Mouse (Mus musculus) testis, adult 2 months (tissue): ENCODE measurements around the gene Stx5a. TPM values are rescaled to one million over a fixed set of nuclear protein-coding genes. Genes with fewer than 3 reads are reported as not detected.

Experiments used
- H3K27ac ChIP-seq: fragments of 200-500 bp; 2 replicates; pipeline ENCODE4 v1.5.1; 2012; ENCODE audit warnings: low read depth, low read length; ENCODE audit not compliant: control insufficient read depth, insufficient read depth
- H3K27me3 ChIP-seq: fragments of 200-500 bp; 2 replicates; pipeline ENCODE4 v1.6.1; 2012; ENCODE audit warnings: mild to moderate bottlenecking, low read length, moderate library complexity; ENCODE audit not compliant: control insufficient read depth, insufficient read depth
- H3K36me3 ChIP-seq: fragments of 200-500 bp; 2 replicates; pipeline ENCODE4 v1.6.1; 2012; ENCODE audit warnings: mild to moderate bottlenecking, low read length; ENCODE audit not compliant: control insufficient read depth, insufficient read depth
- H3K4me1 ChIP-seq: fragments of 200-500 bp; 2 replicates; pipeline ENCODE4 v1.6.1; 2012; ENCODE audit warnings: low read length; ENCODE audit not compliant: control insufficient read depth, insufficient read depth
- H3K4me3 ChIP-seq: fragments of 200-500 bp; 2 replicates; pipeline ENCODE4 v1.5.1; 2012; ENCODE audit warnings: low read depth, mild to moderate bottlenecking, low read length, moderate library complexity, mixed read lengths; ENCODE audit not compliant: control insufficient read depth
- CTCF ChIP-seq: fragments of 200-500 bp; IDR thresholded peaks from 2 replicates; pipeline ENCODE4 v1.5.1; 2012; ENCODE audit warnings: low read depth, mild to moderate bottlenecking, inconsistent platforms, low read length, moderate library complexity; ENCODE audit not compliant: control insufficient read depth, insufficient read depth, insufficient replicate concordance
- POLR2A ChIP-seq: fragments of 200-500 bp; IDR thresholded peaks from 2 replicates; pipeline ENCODE4 v1.6.1; 2012; ENCODE audit warnings: low read depth, mild to moderate bottlenecking, inconsistent platforms, low read length, moderate library complexity; ENCODE audit not compliant: control insufficient read depth
- polyA plus RNA-seq: library from polyadenylated mRNA; depleted of rRNA; stranded (reverse); fragments of >200 nt; gene quantifications from 2 replicates; pipeline ENCODE4 v1.2.3, GENCODE M21; 2012

Stx5a gene
- polyA plus RNA-seq, 1 experiment: 61.5 TPM

DNA sequence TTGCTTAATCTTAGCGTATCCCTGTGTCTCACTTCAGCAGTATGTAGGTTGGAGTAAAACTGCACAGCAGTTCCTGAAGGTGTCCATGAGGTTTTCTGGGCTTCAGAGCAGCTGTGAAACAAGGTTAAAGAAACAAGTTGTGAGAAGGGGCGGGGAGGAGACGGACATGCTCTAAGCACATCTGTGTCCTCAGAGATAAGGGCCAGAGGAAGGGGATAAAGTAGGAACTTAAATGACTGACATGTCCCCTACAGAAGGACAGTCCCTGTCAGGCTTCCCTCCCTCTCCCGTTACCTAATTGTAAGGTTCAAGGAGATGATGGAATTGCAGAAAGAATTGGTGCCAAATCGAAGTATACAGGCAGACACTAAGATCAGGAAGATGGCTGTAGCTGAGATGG is 31.8 kb downstream of the Stx5a start:
- Histone ChIP-seq H3K27me3 (no peaks in the 10 kb centered on the region), H3K36me3 (no peaks in the 10 kb centered on the region), H3K27ac (no peak overlapping the region; the same call in 1 of the 2 replicates), H3K4me1 (peaks cover 6% of the 10 kb centered on the region), H3K4me3 (peak overlapping the region; percentile 59; the same call in 1 of the 2 replicates)
- no peak for TF ChIP-seq CTCF
- TF ChIP-seq POLR2A: no peak

DNA sequence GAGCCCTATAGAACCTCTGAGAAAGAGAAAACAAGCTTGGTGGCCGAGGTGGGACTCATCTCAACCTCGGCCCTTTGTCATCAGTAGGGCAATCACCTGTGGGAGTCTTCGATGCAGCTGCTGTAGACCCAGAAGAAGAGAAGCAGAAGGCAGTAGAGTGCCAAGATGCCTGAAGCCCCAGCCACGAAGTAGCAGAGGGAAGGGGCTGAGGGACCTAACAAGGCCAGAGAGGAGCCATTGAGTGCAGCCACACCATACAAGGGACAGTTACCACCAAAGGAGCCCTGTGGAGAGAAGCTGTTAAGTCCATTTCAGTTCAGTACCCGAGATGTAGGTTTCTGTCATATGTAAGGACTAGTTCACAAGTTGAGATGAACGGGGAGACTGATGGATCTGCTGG is 32.2 kb downstream of the Stx5a start:
- peak overlapping the region; percentile 68; the same call in 1 of the 2 replicates for H3K27ac ChIP-seq
- H3K4me1 ChIP-seq: peaks cover 6% of the 10 kb centered on the region
- TF ChIP-seq POLR2A (no peak), CTCF (no peak)
- no peaks in the 10 kb centered on the region for H3K27me3 ChIP-seq
- no peaks in the 10 kb centered on the region for H3K36me3 ChIP-seq
- H3K4me3 ChIP-seq: peak overlapping the region; percentile 59

DNA sequence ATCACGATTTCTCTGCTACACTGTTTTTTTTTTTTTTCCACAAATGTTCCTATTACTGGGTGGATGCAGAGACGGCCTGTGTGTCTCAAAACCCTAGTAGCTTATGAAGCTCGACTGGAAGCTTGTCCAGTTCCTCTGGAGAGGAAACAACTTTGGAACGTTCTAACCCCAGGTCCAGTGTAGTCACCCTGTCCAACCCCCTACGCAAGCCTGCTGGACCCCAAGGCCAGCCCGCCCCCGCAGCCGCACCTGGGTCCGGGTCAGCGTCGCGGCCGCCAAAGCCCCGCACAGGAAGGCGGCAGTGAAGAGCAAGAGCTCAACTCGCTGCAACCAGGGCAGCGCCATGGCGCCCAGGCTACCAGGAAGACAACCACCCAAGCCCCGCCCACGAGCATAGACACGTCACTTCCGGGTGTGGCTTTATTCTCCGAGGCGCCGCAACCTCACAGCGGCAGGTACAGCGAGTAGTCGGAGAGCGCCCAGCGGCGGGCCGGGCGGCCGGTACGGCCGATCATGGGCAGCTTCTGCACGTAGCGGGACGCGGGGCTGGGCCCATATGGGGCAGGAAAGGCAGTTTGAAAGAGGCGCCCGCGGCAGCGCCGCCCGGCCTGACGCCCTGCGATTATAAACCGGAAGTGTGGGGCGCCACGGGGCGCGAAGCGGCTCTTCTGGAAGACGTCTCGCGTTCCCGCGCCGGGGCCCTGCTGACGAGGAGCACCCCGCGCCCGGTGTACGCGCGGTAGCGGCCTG is 33.0 kb downstream of the Stx5a start, which contains the start of gene Tmem179b:
Gene Tmem179b (minus strand): TSS at position 382 of the 750 bp plus-strand sequence.
- H3K4me3 ChIP-seq: peak within 1 kb of the TSS; percentile 89
- peaks cover 6% of the 10 kb centered on the region for H3K4me1 ChIP-seq
- TF ChIP-seq POLR2A: peak; percentile 94
- TF ChIP-seq CTCF: no peak
- no peaks in the 10 kb centered on the region for H3K36me3 ChIP-seq
- H3K27me3 ChIP-seq: no peaks in the 10 kb centered on the region
- peak within 1 kb of the TSS; percentile 98 for H3K27ac ChIP-seq

DNA sequence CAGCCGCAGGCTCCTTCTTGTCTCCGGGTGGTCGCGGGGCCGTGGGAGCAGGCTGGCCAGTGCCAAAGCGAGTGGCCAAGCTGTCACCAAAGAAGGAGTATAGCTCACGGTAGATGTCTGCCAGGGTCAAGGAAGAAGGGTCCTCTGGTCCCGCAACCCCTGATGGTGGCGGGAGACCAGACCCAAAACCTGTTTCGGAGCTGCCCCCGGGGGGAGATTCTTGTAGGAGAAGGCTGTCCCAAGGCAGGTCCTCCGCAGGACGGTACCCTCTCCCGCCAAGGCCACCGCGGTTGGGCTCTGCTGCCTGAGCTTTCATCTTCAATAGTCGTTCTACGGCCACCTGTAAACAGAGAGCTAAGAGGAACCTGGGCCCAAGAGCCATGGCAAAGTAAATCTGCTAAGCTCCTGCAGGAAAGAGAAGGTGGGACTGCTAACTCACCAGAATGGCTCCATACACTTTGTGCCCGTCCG is 33.8 kb downstream of the Stx5a start:
- H3K27me3 ChIP-seq: no peaks in the 10 kb centered on the region
- H3K4me1 ChIP-seq: peaks cover 6% of the 10 kb centered on the region
- peak overlapping the region; percentile 89 for H3K4me3 ChIP-seq
- peak overlapping the region; percentile 98 for H3K27ac ChIP-seq
- no peak for TF ChIP-seq CTCF
- no peak for TF ChIP-seq POLR2A
- H3K36me3 ChIP-seq: no peaks in the 10 kb centered on the region

DNA sequence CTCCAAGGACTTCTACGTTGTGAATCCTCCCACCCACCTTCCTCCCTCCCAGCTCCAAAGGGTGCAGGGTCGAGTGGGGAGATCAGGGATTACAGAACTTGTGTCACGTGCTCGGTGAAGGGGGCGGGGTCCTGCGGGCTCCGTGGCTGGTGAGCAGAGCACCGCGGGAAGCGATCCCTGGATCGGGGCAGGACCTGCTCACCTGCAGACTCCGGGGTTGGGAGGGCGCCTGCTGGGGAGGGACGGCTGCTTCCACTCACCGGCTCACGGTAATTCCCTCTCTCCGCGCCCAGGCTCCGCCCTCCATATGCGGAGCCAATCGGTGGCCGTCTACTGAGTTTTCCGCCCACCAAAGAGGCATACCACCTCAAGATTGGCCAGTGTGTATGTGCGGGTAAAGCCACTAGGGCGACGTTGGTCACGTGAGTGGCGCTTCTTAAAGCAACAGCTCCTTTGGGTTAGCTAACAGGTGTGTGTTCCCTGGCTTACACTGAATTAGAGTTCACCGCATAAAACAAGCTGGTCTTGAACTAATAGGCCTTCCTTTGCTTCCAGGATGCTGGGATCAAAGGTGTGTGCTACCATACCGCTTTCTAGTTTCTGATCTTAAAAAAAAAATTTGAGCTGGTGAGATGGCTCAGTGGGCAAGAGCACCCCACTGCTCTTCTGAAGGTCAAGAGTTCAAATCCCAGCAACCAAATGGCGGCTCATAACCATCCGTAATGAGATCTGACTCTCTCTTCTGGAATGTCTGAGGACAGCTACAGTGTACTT is 45.0 kb downstream of the Stx5a start, which contains the start of gene Taf6l:
Gene Taf6l (minus strand): TSS at position 410 of the 774 bp plus-strand sequence.
- peaks cover 9% of the 10 kb centered on the region for H3K4me1 ChIP-seq
- H3K4me3 ChIP-seq: peak within 1 kb of the TSS; percentile 89
- H3K27ac ChIP-seq: peak within 1 kb of the TSS; percentile 72
- peak; percentile 27; the same call in 1 of the 2 replicates for TF ChIP-seq CTCF
- peak; percentile 71 for TF ChIP-seq POLR2A
- no peaks in the 10 kb centered on the region for H3K27me3 ChIP-seq
- H3K36me3 ChIP-seq: no peaks in the 10 kb centered on the region; the same call in 1 of the 2 replicates

DNA sequence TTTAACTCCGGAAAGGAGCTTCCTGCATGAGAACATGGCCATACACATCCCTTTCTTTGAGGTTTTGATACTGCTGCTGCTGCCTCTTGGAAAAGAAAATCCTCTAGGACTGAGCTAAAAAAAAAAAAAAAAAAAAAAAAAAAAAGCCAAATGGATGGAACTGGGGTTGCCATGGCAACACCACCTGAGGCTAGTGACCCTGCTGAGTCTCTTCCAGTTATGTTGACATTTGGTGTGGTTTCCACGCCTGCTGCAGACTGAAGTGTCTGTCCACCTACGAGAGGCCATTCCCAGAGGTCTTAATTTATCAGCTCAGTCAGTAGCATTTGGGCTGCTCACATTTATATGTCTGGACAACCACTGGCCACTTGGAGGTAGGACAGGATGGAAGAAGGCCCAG is 47.3 kb downstream of the Stx5a start:
- Histone ChIP-seq H3K4me1 (peaks cover 9% of the 10 kb centered on the region), H3K27me3 (no peaks in the 10 kb centered on the region), H3K36me3 (peaks cover under 1% of the 10 kb centered on the region; the same call in 1 of the 2 replicates), H3K4me3 (no peak overlapping the region; the same call in 1 of the 2 replicates), H3K27ac (no peak overlapping the region)
- no peak for TF ChIP-seq CTCF
- TF ChIP-seq POLR2A: no peak

DNA sequence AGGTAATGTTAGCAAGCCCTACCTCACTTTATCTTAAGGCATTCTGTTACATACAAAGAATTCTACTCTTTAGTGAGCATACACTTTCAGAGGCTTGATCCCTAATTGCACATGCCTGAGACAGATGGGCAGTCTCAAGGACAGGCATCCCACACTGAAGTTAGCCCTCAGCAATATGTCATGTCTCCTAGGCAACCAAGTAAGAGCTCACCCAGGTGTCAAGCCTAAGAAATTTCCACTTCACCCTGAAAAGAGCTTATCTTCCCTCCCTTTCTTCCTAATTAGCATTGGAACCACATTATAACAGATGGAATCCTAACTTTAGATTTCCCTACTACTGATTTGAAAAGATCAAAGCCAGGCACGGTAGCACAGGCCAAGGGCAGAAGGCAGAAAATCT is 48.0 kb downstream of the Stx5a start:
- TF ChIP-seq POLR2A: no peak
- TF ChIP-seq CTCF: no peak
- Histone ChIP-seq H3K27me3 (no peaks in the 10 kb centered on the region), H3K4me1 (peaks cover 9% of the 10 kb centered on the region), H3K27ac (no peak overlapping the region), H3K4me3 (no peak overlapping the region), H3K36me3 (peaks cover 2% of the 10 kb centered on the region; the same call in 1 of the 2 replicates)
